Mouse (Mus musculus): ENCODE results near the gene Emc9.

DNA sequence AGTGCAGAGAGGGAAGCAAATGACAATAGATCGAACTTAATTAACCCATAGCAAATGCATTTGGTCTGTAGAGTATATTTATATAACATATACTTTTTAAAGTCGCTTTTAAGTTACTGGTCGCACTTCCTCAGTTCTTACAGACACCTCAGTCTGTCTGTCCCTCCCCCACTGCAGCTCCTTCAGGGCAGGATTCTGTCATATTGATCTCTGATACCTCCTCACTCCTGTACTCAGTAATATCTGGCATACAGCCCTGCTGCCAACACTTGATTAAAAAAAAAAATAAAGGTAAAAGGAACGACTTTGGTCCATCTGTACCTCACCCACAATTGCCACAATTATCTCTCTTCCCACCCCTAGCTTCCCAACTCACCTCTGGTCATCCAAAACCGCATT, 800 bp downstream of the Emc9 start:
- TF ChIP-seq POLR2A (IDR thresholded peaks at IDR 0.05; ENCODE audit: borderline replicate concordance, extremely low read depth, insufficient read depth, insufficient read length, poor library complexity, severe bottlenecking) = no peak
- no peak for TF ChIP-seq CTCF (IDR thresholded peaks at IDR 0.05; ENCODE audit: borderline replicate concordance, extremely low read depth, insufficient read depth, insufficient read length)
